Mouse (Mus musculus) kidney, adult 2 months (tissue): ENCODE data around the gene Sde2.

Source experiments
- CTCF ChIP-seq: fragments of 200-500 bp; conservative IDR thresholded peaks from 2 replicates; pipeline ENCODE4 v1.5.1; 2011; ENCODE audit warnings: low read depth, mild to moderate bottlenecking, control low read depth, low read length, moderate library complexity, mixed read lengths; ENCODE audit not compliant: insufficient read depth, insufficient read length
- POLR2A ChIP-seq: fragments of 200-500 bp; IDR thresholded peaks from one replicate; pipeline ENCODE4 v1.6.1; 2011; ENCODE audit warnings: low read depth, low read length, control low read depth

DNA sequence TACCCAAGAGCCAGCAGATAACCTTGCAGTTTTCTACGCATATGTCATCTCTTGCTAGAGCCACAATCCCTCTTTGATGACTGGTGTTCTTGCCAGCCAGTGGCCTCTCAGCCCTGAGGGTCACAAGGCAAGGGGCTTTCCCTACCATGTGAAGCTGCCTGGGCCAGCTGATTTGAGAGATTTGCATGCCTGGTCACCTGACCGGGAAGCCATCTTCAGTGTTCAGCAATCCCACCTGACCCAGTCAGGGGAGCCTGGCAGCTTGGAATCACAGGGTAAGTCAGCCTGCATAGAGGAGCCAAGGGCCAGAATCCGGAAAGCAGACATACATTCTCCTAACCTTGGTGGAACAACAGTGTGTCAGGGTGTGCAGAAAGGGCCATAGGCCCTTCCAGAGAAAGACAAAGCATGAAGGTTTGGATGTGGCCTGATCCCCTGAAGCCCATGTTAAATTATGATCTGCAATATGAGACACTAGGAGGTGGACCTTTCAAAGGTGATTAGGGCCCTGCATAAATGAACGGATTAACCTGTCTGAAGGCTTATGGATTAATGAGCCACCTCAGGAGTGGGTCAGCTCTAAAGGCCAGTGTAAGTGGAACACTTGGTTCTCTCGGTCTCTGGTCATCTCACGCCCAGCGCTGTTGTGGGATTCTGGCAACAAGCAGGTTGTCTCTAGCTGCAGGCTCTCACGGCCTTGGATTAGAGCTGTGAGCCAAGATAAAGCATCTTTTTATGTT, 9.2 kb upstream of the Sde2 start:
- no peak for TF ChIP-seq CTCF
- TF ChIP-seq POLR2A, result no peak
